Mouse (Mus musculus) layer of hippocampus, adult 11-12 months (tissue): Measurements from ENCODE around the gene Hmga1.
A peak's percentile ranks its signal among the peaks of the same experiment; 100 is the strongest.

Experiments used
- DNase-seq: peaks from one replicate; pipeline ENCODE4 v3.0.0; 2022; ENCODE audit warnings: low spot score

The Hmga1 gene

GRCm38 (mm10) chr17:27560926-27561480 lies 4.7 kb downstream of the Hmga1 start:
- no peak for DNase-seq

GRCm38 (mm10) chr17:27561809-27562526 lies 5.7 kb downstream of the Hmga1 start:
- DNase-seq = no peak

GRCm38 (mm10) chr17:27563771-27564244 lies 7.5 kb downstream of the Hmga1 start:
- no peak for DNase-seq

- no peak for DNase-seq
Measured at GRCm38 (mm10) chr17:27564391-27565162, 8.3 kb downstream of the Hmga1 start.

- DNase-seq = peak; percentile 95
Measured at GRCm38 (mm10) chr17:27565163-27565941, 9.1 kb downstream of the Hmga1 start, which contains the start of gene AI413582. Gene AI413582, minus strand, starts transcription at chr17:27565756.

- no peak for DNase-seq
Measured at GRCm38 (mm10) chr17:27565942-27566267, 9.6 kb downstream of the Hmga1 start.

- DNase-seq = no peak
Measured at GRCm38 (mm10) chr17:27568228-27568627, 11.9 kb downstream of the Hmga1 start.

GRCm38 (mm10) chr17:27571315-27571714 lies 15.0 kb downstream of the Hmga1 start:
- DNase-seq = no peak

GRCm38 (mm10) chr17:27573772-27574320 lies 17.5 kb downstream of the Hmga1 start:
- DNase-seq = no peak

- peak; percentile 68 for DNase-seq
Measured at GRCm38 (mm10) chr17:27574470-27575115, 18.3 kb downstream of the Hmga1 start.

GRCm38 (mm10) chr17:27575116-27575776 lies 18.9 kb downstream of the Hmga1 start:
- DNase-seq = no peak

GRCm38 (mm10) chr17:27576056-27576455 lies 19.8 kb downstream of the Hmga1 start:
- DNase-seq = no peak

GRCm38 (mm10) chr17:27577468-27577867 lies 21.2 kb downstream of the Hmga1 start:
- DNase-seq = no peak

- DNase-seq = no peak
Measured at GRCm38 (mm10) chr17:27578487-27578886, 22.2 kb downstream of the Hmga1 start.

GRCm38 (mm10) chr17:27579816-27580215 lies 23.5 kb downstream of the Hmga1 start:
- no peak for DNase-seq

- DNase-seq = no peak
Measured at GRCm38 (mm10) chr17:27580392-27581068, 24.2 kb downstream of the Hmga1 start.

- no peak for DNase-seq
Measured at GRCm38 (mm10) chr17:27583185-27583894, 27.0 kb downstream of the Hmga1 start.

- DNase-seq = no peak
Measured at GRCm38 (mm10) chr17:27586661-27587060, 30.4 kb downstream of the Hmga1 start.

GRCm38 (mm10) chr17:27587252-27587651 lies 31.0 kb downstream of the Hmga1 start:
- DNase-seq = peak; percentile 55

GRCm38 (mm10) chr17:27588231-27588630 lies 31.9 kb downstream of the Hmga1 start:
- no peak for DNase-seq
